Mouse (Mus musculus): ENCODE results near the gene Kiz. TPM values are rescaled to one million over a fixed set of nuclear protein-coding genes. Genes with fewer than 3 reads are reported as not detected.

Gene Kiz
- polyA plus RNA-seq, 1 experiment from 2014 or later: 23.9 TPM

- Histone ChIP-seq H3K36me3 (no peaks in the 10 kb centered on the region), H3K4me1 (replicated peaks) (peaks cover 64% of the 10 kb centered on the region), H3K27ac (peak overlapping the region; percentile 57), H3K4me3 (peak overlapping the region; percentile 47), H3K27me3 (ENCODE audit: insufficient read depth, poor library complexity, severe bottlenecking) (peaks cover 100% of the 10 kb centered on the region), H3K9me3 (no peaks in the 10 kb centered on the region)
- WGBS: 2% methylated on average over 13 of the region's 13 CpGs
- DNase-seq (ENCODE audit: low spot score): peak; percentile 52
Measured at GRCm38 (mm10) chr2:146836246-146836645, 19.4 kb upstream of the Kiz start.

GRCm38 (mm10) chr2:146836871-146837550 is 18.7 kb upstream of the Kiz start:
- DNase-seq (ENCODE audit: low spot score): peak; percentile 35
- H3K4me1 ChIP-seq (replicated peaks): peaks cover 63% of the 10 kb centered on the region
- H3K36me3 ChIP-seq: no peaks in the 10 kb centered on the region
- peak overlapping the region; percentile 57; the same call in 1 of the 2 replicates for H3K27ac ChIP-seq
- no peaks in the 10 kb centered on the region for H3K9me3 ChIP-seq
- H3K27me3 ChIP-seq (ENCODE audit: insufficient read depth, poor library complexity, severe bottlenecking): peaks cover 100% of the 10 kb centered on the region
- peak overlapping the region; percentile 47 for H3K4me3 ChIP-seq
- 3% methylated on average over 17 of the region's 17 CpGs for WGBS

- Histone ChIP-seq H3K27me3 (ENCODE audit: insufficient read depth, poor library complexity, severe bottlenecking) (peaks cover 100% of the 10 kb centered on the region), H3K4me3 (no peak overlapping the region)
- DNase-seq (ENCODE audit: low spot score): no peak
Measured at GRCm38 (mm10) chr2:146837653-146838052, 18.0 kb upstream of the Kiz start.

GRCm38 (mm10) chr2:146838596-146839302 is 16.9 kb upstream of the Kiz start:
- under 1% methylated on average over 30 of the region's 30 CpGs for WGBS
- no peaks in the 10 kb centered on the region for H3K9me3 ChIP-seq
- H3K27me3 ChIP-seq (ENCODE audit: insufficient read depth, poor library complexity, severe bottlenecking): peaks cover 100% of the 10 kb centered on the region
- H3K4me3 ChIP-seq: peak overlapping the region; percentile 41
- H3K4me1 ChIP-seq (replicated peaks): peaks cover 46% of the 10 kb centered on the region
- H3K27ac ChIP-seq: peak overlapping the region; percentile 68; the same call in 1 of the 2 replicates
- peak; percentile 61 for DNase-seq (ENCODE audit: low spot score)
- H3K36me3 ChIP-seq: no peaks in the 10 kb centered on the region

More at GRCm38 (mm10) chr2:146837653-146838052, 18.0 kb upstream of the Kiz start:
- WGBS: 2% methylated on average over 1 of the region's 1 CpGs
- H3K4me1 ChIP-seq (replicated peaks): peaks cover 57% of the 10 kb centered on the region
- no peaks in the 10 kb centered on the region for H3K36me3 ChIP-seq
- H3K9me3 ChIP-seq: no peaks in the 10 kb centered on the region
- H3K27ac ChIP-seq: no peak overlapping the region

GRCm38 (mm10) chr2:146839303-146840030 is 16.2 kb upstream of the Kiz start:
- H3K27ac ChIP-seq: peak overlapping the region; percentile 68; the same call in 1 of the 2 replicates
- H3K36me3 ChIP-seq: no peaks in the 10 kb centered on the region
- H3K27me3 ChIP-seq (ENCODE audit: insufficient read depth, poor library complexity, severe bottlenecking): peaks cover 100% of the 10 kb centered on the region
- H3K4me1 ChIP-seq (replicated peaks): peaks cover 38% of the 10 kb centered on the region
- H3K9me3 ChIP-seq: no peaks in the 10 kb centered on the region
- 2% methylated on average over 36 of the region's 36 CpGs for WGBS
- DNase-seq (ENCODE audit: low spot score): peak; percentile 56
- H3K4me3 ChIP-seq: peak overlapping the region; percentile 41

- no peaks in the 10 kb centered on the region for H3K9me3 ChIP-seq
- no peak overlapping the region for H3K27ac ChIP-seq
- H3K27me3 ChIP-seq (ENCODE audit: insufficient read depth, poor library complexity, severe bottlenecking): peaks cover 34% of the 10 kb centered on the region
- WGBS: 89% methylated on average over 2 of the region's 2 CpGs
- no peaks in the 10 kb centered on the region for H3K36me3 ChIP-seq
- no peak overlapping the region for H3K4me3 ChIP-seq
- H3K4me1 ChIP-seq (replicated peaks): no peaks in the 10 kb centered on the region
- DNase-seq (ENCODE audit: low spot score): no peak
Measured at GRCm38 (mm10) chr2:146847863-146848262, 7.8 kb upstream of the Kiz start.

GRCm38 (mm10) chr2:146856120-146856519 is 456 bp downstream of the Kiz start:
- Histone ChIP-seq H3K4me1 (replicated peaks) (peaks cover 12% of the 10 kb centered on the region; the same call in 1 of the 2 replicates), H3K27me3 (ENCODE audit: insufficient read depth, poor library complexity, severe bottlenecking) (peaks cover 3% of the 10 kb centered on the region; the same call in 1 of the 2 replicates), H3K27ac (peak overlapping the region; percentile 93), H3K36me3 (no peaks in the 10 kb centered on the region), H3K9me3 (no peaks in the 10 kb centered on the region), H3K4me3 (peak overlapping the region; percentile 89)
- WGBS: 5% methylated on average over 11 of the region's 11 CpGs
- DNase-seq (ENCODE audit: low spot score): no peak

- Histone ChIP-seq H3K4me1 (replicated peaks) (peaks cover 12% of the 10 kb centered on the region; the same call in 1 of the 2 replicates), H3K27ac (no peak overlapping the region), H3K4me3 (peak overlapping the region; percentile 89; the same call in 1 of the 2 replicates), H3K27me3 (ENCODE audit: insufficient read depth, poor library complexity, severe bottlenecking) (no peaks in the 10 kb centered on the region), H3K36me3 (no peaks in the 10 kb centered on the region), H3K9me3 (no peaks in the 10 kb centered on the region)
- no peak for DNase-seq (ENCODE audit: low spot score)
- 78% methylated on average over 4 of the region's 4 CpGs for WGBS
Measured at GRCm38 (mm10) chr2:146856853-146857252, 1.2 kb downstream of the Kiz start.

GRCm38 (mm10) chr2:146865781-146866180 is 10.1 kb downstream of the Kiz start:
- no peak overlapping the region for H3K4me3 ChIP-seq
- H3K9me3 ChIP-seq: no peaks in the 10 kb centered on the region
- peaks cover 6% of the 10 kb centered on the region; the same call in 1 of the 2 replicates for H3K4me1 ChIP-seq (replicated peaks)
- WGBS: 80% methylated on average over 3 of the region's 3 CpGs
- DNase-seq (ENCODE audit: low spot score): no peak
- no peaks in the 10 kb centered on the region for H3K36me3 ChIP-seq
- H3K27me3 ChIP-seq (ENCODE audit: insufficient read depth, poor library complexity, severe bottlenecking): no peaks in the 10 kb centered on the region
- H3K27ac ChIP-seq: no peak overlapping the region

GRCm38 (mm10) chr2:146871300-146872269 is 15.9 kb downstream of the Kiz start:
- H3K9me3 ChIP-seq: no peaks in the 10 kb centered on the region
- 88% methylated on average over 8 of the region's 8 CpGs for WGBS
- no peak overlapping the region for H3K27ac ChIP-seq
- H3K4me1 ChIP-seq (replicated peaks): no peaks in the 10 kb centered on the region
- H3K27me3 ChIP-seq (ENCODE audit: insufficient read depth, poor library complexity, severe bottlenecking): no peaks in the 10 kb centered on the region
- H3K36me3 ChIP-seq: no peaks in the 10 kb centered on the region
- DNase-seq (ENCODE audit: low spot score): no peak
- no peak overlapping the region for H3K4me3 ChIP-seq

GRCm38 (mm10) chr2:146872697-146873096 is 17.0 kb downstream of the Kiz start:
- 76% methylated on average over 3 of the region's 3 CpGs for WGBS
- DNase-seq (ENCODE audit: low spot score): no peak
- H3K4me3 ChIP-seq: no peak overlapping the region

More at GRCm38 (mm10) chr2:146872697-146873096, 17.0 kb downstream of the Kiz start:
- Histone ChIP-seq H3K27me3 (ENCODE audit: insufficient read depth, poor library complexity, severe bottlenecking) (no peaks in the 10 kb centered on the region), H3K4me1 (replicated peaks) (no peaks in the 10 kb centered on the region), H3K27ac (no peak overlapping the region), H3K36me3 (no peaks in the 10 kb centered on the region), H3K9me3 (no peaks in the 10 kb centered on the region)
